Mouse (Mus musculus) CH12.LX (cell line): ENCODE measurements around the gene Ffar2. TPM values are rescaled to one million over a fixed set of nuclear protein-coding genes. Genes with fewer than 3 reads are reported as not detected.
"Not testable (repeated sequence)": the region's sequence is repeated elsewhere in the genome, so short reads cannot be mapped to it uniquely, and the experiment has no call there.

ENCODE experiments used
- DNase-seq: peaks from one replicate; pipeline ENCODE4 v3.0.0-alpha.2; 2013; ENCODE audit errors: extremely low read depth
- H3K27ac ChIP-seq: 2 replicates; pipeline ENCODE4 v1.5.1; 2012; ENCODE audit warnings: low read depth, mild to moderate bottlenecking, control low read depth, moderate library complexity; ENCODE audit not compliant: insufficient read depth
- H3K27me3 ChIP-seq: replicated peaks from 2 replicates; pipeline ENCODE3; 2012; ENCODE audit warnings: inconsistent platforms
- H3K36me3 ChIP-seq, 2 experiments: replicated peaks in 1 of 2; 2 replicates each; pipeline versions ENCODE3 to v1.6.1; 2012; ENCODE audit warnings: inconsistent platforms in 1 of 2, low read length in 1 of 2, mild to moderate bottlenecking in 1 of 2, mixed read lengths in 1 of 2, moderate library complexity in 1 of 2; ENCODE audit not compliant: control insufficient read depth in 1 of 2, insufficient read depth in 1 of 2
- H3K4me1 ChIP-seq, 2 experiments: 2 replicates each; pipeline ENCODE4 v1.6.1; 2012; ENCODE audit warnings: inconsistent platforms in 1 of 2, moderate library complexity in 1 of 2; ENCODE audit not compliant: insufficient read depth in 2 of 2, control insufficient read depth in 1 of 2
- H3K4me2 ChIP-seq: 2 replicates; pipeline ENCODE4 v1.6.1; 2012; ENCODE audit warnings: low read depth, mild to moderate bottlenecking, control low read depth; ENCODE audit not compliant: poor library complexity, insufficient read depth, severe bottlenecking
- H3K4me3 ChIP-seq, 3 experiments: fragments of 150-350 bp in 1 of 3; sonication (generic) in 1 of 3; replicated peaks in 1 of 3; 2 replicates each; pipeline versions ENCODE3 to v1.5.1; 2011 to 2012; ENCODE audit warnings: low read depth in 2 of 3, low read length in 2 of 3, mild to moderate bottlenecking in 2 of 3, moderate library complexity in 2 of 3, control low read depth in 1 of 3, improper control_type of control experiment in 1 of 3, inconsistent platforms in 1 of 3, mixed read lengths in 1 of 3; ENCODE audit not compliant: poor library complexity in 1 of 3
- H3K79me2 ChIP-seq: replicated peaks from 2 replicates; pipeline ENCODE4 v1.6.1; 2012; ENCODE audit warnings: mild to moderate bottlenecking, moderate library complexity; ENCODE audit not compliant: control insufficient read depth, poor library complexity, insufficient read depth, severe bottlenecking; ENCODE audit errors: extremely low read depth
- H3K9ac ChIP-seq: 2 replicates; pipeline ENCODE4 v1.6.1; 2012; ENCODE audit warnings: low read depth, mild to moderate bottlenecking, control low read depth, moderate library complexity; ENCODE audit not compliant: insufficient read depth
- H3K9me3 ChIP-seq: replicated peaks from 2 replicates; pipeline ENCODE3; 2012; ENCODE audit warnings: low read length, inconsistent platforms, mixed read lengths
- E2F4 ChIP-seq: IDR thresholded peaks from 2 replicates; pipeline ENCODE4 v1.6.1; 2011; ENCODE audit warnings: low read depth, low read length, improper control_type of control experiment; ENCODE audit not compliant: insufficient replicate concordance
- ELF1 ChIP-seq: IDR thresholded peaks from 2 replicates; pipeline ENCODE4 v1.6.1; 2014; ENCODE audit warnings: low read depth, mild to moderate bottlenecking, inconsistent platforms, low read length, improper control_type of control experiment
- EP300 ChIP-seq: IDR thresholded peaks from 2 replicates; pipeline ENCODE4 v1.6.1; 2011; ENCODE audit warnings: low read length, improper control_type of control experiment
- GABPA ChIP-seq: IDR thresholded peaks from 2 replicates; pipeline ENCODE4 v1.6.1; 2012; ENCODE audit warnings: low read depth, low read length, improper control_type of control experiment, inconsistent platforms; ENCODE audit not compliant: insufficient replicate concordance
- IRF4 ChIP-seq: IDR thresholded peaks from 2 replicates; pipeline ENCODE4 v1.6.1; 2014; ENCODE audit warnings: low read depth, mild to moderate bottlenecking, inconsistent platforms, low read length, improper control_type of control experiment
- JUN ChIP-seq: IDR thresholded peaks from 2 replicates; pipeline ENCODE4 v1.6.1; 2011; ENCODE audit warnings: low read depth, mild to moderate bottlenecking, low read length, improper control_type of control experiment, moderate library complexity; ENCODE audit not compliant: insufficient read depth
- KAT2A ChIP-seq: IDR thresholded peaks from 2 replicates; pipeline ENCODE4 v1.6.1; 2012; ENCODE audit warnings: low read length, improper control_type of control experiment, inconsistent platforms; ENCODE audit not compliant: insufficient replicate concordance
- MAFK ChIP-seq: IDR thresholded peaks from 2 replicates; pipeline ENCODE4 v1.6.1; 2011; ENCODE audit warnings: low read length, improper control_type of control experiment; ENCODE audit not compliant: insufficient replicate concordance
- NRF1 ChIP-seq: IDR thresholded peaks from 2 replicates; pipeline ENCODE4 v1.6.1; 2014; ENCODE audit warnings: low read depth, mild to moderate bottlenecking, inconsistent platforms, low read length, improper control_type of control experiment, moderate library complexity
- PAX5 ChIP-seq: IDR thresholded peaks from 2 replicates; pipeline ENCODE4 v1.6.1; 2012; ENCODE audit warnings: low read length, inconsistent platforms, mixed read lengths
- POLR2AphosphoS2 ChIP-seq: IDR thresholded peaks from 2 replicates; pipeline ENCODE4 v1.6.1; 2011; ENCODE audit warnings: low read depth, low read length, improper control_type of control experiment
- RCOR1 ChIP-seq: conservative IDR thresholded peaks from 2 replicates; pipeline ENCODE4 v1.6.1; 2012; ENCODE audit warnings: low read depth, mild to moderate bottlenecking, inconsistent platforms, low read length, improper control_type of control experiment
- SIN3A ChIP-seq: IDR thresholded peaks from 2 replicates; pipeline ENCODE4 v1.6.1; 2012; ENCODE audit warnings: low read length, improper control_type of control experiment, inconsistent platforms
- UBTF ChIP-seq: IDR thresholded peaks from 2 replicates; pipeline ENCODE4 v1.6.1; 2012; ENCODE audit warnings: low read depth, mild to moderate bottlenecking, inconsistent platforms, low read length, improper control_type of control experiment, moderate library complexity
- USF1 ChIP-seq: IDR thresholded peaks from 2 replicates; pipeline ENCODE4 v1.6.1; 2014; ENCODE audit warnings: low read depth, mild to moderate bottlenecking, inconsistent platforms, low read length, improper control_type of control experiment
- USF2 ChIP-seq: conservative IDR thresholded peaks from 2 replicates; pipeline ENCODE4 v1.6.1; 2011; ENCODE audit warnings: low read depth, low read length, improper control_type of control experiment
- ZC3H11A ChIP-seq: IDR thresholded peaks from 2 replicates; pipeline ENCODE4 v1.6.1; 2012; ENCODE audit warnings: low read depth, mild to moderate bottlenecking, inconsistent platforms, low read length, improper control_type of control experiment
- ZNF384 ChIP-seq: IDR thresholded peaks from 2 replicates; pipeline ENCODE4 v1.6.1; 2012; ENCODE audit warnings: low read depth, low read length, improper control_type of control experiment, inconsistent platforms
- dilution Hi-C: fragments of 300-500 bp; cut with MboI; formaldehyde crosslinking; loops from 2 replicates; pipeline ENCODE4 v1.14.3; 2020; ENCODE audit warnings: low sequenced_read_pairs; ENCODE audit not compliant: extremely low pct_unique_long_range_greater_than_20kb, extremely low pct_ligation_motif_present
- in situ Hi-C: fragments of 300-500 bp; cut with MboI; formaldehyde crosslinking; loops from 3 replicates; pipeline ENCODE4 v1.14.3; 2019; ENCODE audit warnings: low sequenced_read_pairs, low pct_ligation_motif_present, low pct_unique_long_range_greater_than_20kb, mixed read lengths
- polyA plus RNA-seq: library from polyadenylated mRNA; unstranded; fragments of >175 nt; gene quantifications from 2 replicates; pipeline ENCODE4 v1.2.1, GENCODE M21; 2012; ENCODE audit warnings: low read depth; ENCODE audit not compliant: insufficient read length
- total RNA-seq, 2 experiments: library from RNA; depleted of rRNA; stranded (reverse); fragments of 300-350 nt in 1 of 2; fragments of >200 nt in 1 of 2; gene quantifications; 2 replicates each; pipeline ENCODE4 v1.2.3; 2012 to 2014

Gene Ffar2
- total and polyA plus RNA-seq, 3 experiments = 0.08 to 0.51 TPM; not detected in 1

DNA sequence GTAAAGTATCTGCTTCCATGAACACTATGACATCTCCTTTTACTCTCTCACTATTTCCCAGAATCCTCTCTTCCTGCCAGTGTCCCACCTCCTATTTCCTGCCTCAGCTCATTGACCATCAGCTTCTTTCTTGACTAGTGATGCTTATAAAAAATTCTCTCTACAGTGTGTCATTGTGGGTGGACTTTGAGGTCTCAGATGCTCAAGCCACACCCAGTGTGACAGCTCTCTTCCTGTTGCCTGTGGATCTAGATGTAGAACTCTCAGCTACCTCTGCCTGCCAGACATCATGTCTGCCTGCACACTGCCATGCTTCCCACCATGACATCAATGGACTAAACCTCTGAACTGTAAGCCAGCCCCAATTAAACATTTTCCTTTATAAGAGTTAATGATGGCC is 13.7 kb upstream of the Ffar2 start:
- in situ Hi-C loops (no loop called here), dilution Hi-C loops (no loop called here)
- Histone ChIP-seq H3K36me3 (no peaks in the 10 kb centered on the region), H3K4me1 (peaks cover 3 to 10% of the 10 kb centered on the region in 2 experiments; a peak in 3 of 4 replicates), H3K79me2 (no peaks in the 10 kb centered on the region), H3K4me3 (no peak overlapping the region), H3K9ac (no peak overlapping the region), H3K27ac (no peak overlapping the region), H3K4me2 (no peak overlapping the region), H3K9me3 (no peaks in the 10 kb centered on the region), H3K27me3 (no peaks in the 10 kb centered on the region)
- DNase-seq = no peak
- no peak for TF ChIP-seq MAFK
- TF ChIP-seq POLR2AphosphoS2 = no peak
- TF ChIP-seq EP300 = no peak
- TF ChIP-seq SIN3A = no peak
- TF ChIP-seq KAT2A = no peak
- TF ChIP-seq GABPA = no peak
- no peak for TF ChIP-seq ZC3H11A
- no peak for TF ChIP-seq NRF1
- TF ChIP-seq UBTF = no peak
- TF ChIP-seq PAX5 = no peak
- no peak for TF ChIP-seq RCOR1
- TF ChIP-seq ELF1 = no peak
- TF ChIP-seq ZNF384 = no peak

DNA sequence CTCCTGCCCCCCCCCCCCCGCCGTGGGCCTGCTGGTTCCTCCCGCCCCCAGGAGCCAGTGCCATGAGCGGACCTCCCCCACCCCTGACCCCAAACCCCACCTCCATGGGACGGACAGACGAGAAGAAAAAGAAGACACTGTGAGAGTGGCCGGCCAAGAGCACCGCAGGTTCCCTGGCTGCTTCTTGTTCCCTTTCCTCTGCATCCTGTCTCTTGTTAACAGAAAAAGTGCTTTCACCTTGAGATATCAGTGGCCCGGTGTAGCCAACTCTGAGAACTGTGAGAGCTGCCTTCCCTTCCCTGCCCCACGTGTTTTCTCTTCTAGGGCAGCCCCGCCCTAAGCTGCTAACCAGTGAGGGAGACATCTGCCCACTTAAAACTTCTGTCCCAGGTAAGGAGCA is 9.1 kb upstream of the Ffar2 start:
- DNase-seq, H3K9ac ChIP-seq, H3K36me3 ChIP-seq, in situ Hi-C loops, H3K27ac ChIP-seq, dilution Hi-C loops, H3K9me3 ChIP-seq, H3K4me2 ChIP-seq, H3K79me2 ChIP-seq, H3K27me3 ChIP-seq, H3K4me3 ChIP-seq: not testable (repeated sequence)
- H3K4me1 ChIP-seq = peaks cover 2 to 12% of the 10 kb centered on the region in 2 experiments; a peak in 2 of 4 replicates

DNA sequence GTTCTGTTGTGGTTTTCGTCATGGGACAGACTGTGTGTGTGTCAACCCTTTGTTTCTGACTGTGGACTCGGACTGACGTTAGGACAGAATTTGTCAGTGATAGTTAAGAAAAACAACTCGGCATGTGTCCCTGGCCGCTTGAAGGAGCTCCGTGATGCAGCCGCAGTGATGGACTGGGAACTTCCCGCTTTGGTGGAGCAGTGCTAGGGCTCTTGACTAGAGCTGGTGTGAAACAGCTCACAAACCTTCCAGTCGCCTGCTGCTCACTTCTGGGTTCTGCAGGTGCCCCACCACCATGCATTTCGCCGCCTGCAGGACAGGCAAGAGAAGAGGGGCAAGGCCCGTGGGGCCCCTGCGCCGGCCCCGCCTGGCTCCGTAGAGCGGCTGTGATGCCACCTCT is 8.7 kb upstream of the Ffar2 start:
- Histone ChIP-seq H3K27me3 (no peaks in the 10 kb centered on the region), H3K36me3 (no peaks in the 10 kb centered on the region), H3K27ac (no peak overlapping the region), H3K9me3 (peaks cover 5% of the 10 kb centered on the region), H3K4me3 (no peak overlapping the region), H3K9ac (no peak overlapping the region), H3K4me1 (peaks cover 2 to 12% of the 10 kb centered on the region in 2 experiments; a peak in 2 of 4 replicates), H3K4me2 (no peak overlapping the region), H3K79me2 (no peaks in the 10 kb centered on the region)
- no peak for DNase-seq
- TF ChIP-seq IRF4 (no peak), ZC3H11A (no peak), E2F4 (no peak), UBTF (no peak), USF1 (no peak), JUN (no peak), USF2 (no peak), SIN3A (no peak)
- in situ Hi-C loops (no loop called here), dilution Hi-C loops (no loop called here)
